Mouse (Mus musculus) C2C12 (cell line): ENCODE data around the gene Spcs2.

Experiments
- CTCF ChIP-seq: IDR thresholded peaks from one replicate; pipeline ENCODE4 v1.5.1; 2011; ENCODE audit not compliant: control insufficient read depth, insufficient read depth, insufficient read length
- MAX ChIP-seq: IDR thresholded peaks from one replicate; pipeline ENCODE4 v1.6.1; 2011; ENCODE audit warnings: mild to moderate bottlenecking, control low read depth
- MYOD1 ChIP-seq: IDR thresholded peaks from one replicate; pipeline ENCODE4 v1.6.1; 2011; ENCODE audit warnings: low read depth; ENCODE audit not compliant: control insufficient read depth, insufficient read length
- USF1 ChIP-seq: IDR thresholded peaks from one replicate; pipeline ENCODE4 v1.6.1; 2011; ENCODE audit warnings: low read depth, mild to moderate bottlenecking, control low read depth, moderate library complexity

- TF ChIP-seq CTCF, result no peak
- TF ChIP-seq MAX, result no peak
- no peak for TF ChIP-seq USF1
- no peak for TF ChIP-seq MYOD1
These were observed 37.8 kb downstream of the Spcs2 start for GRCm38 (mm10) chr7:99825511-99825910.
